Comparison of ENCODE assay signal across 7 mouse cellular contexts in the genomic region with DNA sequence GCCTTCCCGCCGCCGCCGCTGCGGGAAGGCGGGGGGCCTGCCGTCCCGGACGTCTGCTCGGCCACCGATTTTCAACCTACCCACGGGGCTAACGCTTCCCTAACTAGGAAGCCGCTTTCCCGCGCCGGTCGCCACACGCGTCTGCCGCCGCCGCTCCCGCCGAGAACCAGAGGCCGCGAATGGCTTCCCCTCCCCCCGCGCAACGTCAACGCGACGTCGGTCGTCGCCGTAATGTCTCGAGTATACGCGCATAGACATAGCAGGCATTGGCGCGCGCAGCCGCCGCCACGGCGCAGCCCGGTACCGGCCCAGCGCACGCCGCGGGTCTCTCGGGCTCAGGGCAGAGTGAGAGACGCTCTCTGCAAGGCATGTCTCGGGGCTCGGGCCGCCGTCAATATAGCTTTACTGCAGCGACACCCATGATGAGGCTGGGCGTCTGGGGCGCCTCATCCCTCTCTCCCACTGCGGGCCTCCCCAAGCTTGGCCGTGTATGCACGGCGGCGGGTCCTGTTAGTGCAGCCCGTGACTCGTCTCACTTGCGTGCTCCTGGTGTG. TPM values are rescaled to one million over a fixed set of nuclear protein-coding genes. Genes with fewer than 3 reads are reported as not detected.
DNase-seq lines count a peak whose midpoint lies in the region; ATAC-seq lines count a peak whose summit lies in the region.

A gene (minus strand): TSS at position 180 of the 554 bp plus-strand sequence.

- peak within 1 kb of the TSS; percentile 96 for H3K4me3 ChIP-seq in embryonic facial prominence, embryonic 10.5 days
- H3K4me3 ChIP-seq in limb, embryonic 11.5 days (ENCODE audit: low read depth, low read length) = peak within 1 kb of the TSS; percentile 93
- H3K4me3 ChIP-seq in midbrain, embryonic 14.5 days (replicated peaks; ENCODE audit: low read depth, low read length) = peak within 1 kb of the TSS; percentile 91

- H3K36me3 ChIP-seq in embryonic facial prominence, embryonic 10.5 days (replicated peaks) = peaks cover 42% of the 10 kb centered on the region
- H3K36me3 ChIP-seq in limb, embryonic 11.5 days (ENCODE audit: control insufficient read depth, insufficient read depth, low read length) = peaks cover 11% of the 10 kb centered on the region; the same call in 1 of the 2 replicates
- H3K36me3 ChIP-seq in midbrain, embryonic 14.5 days (ENCODE audit: control insufficient read depth, insufficient read depth, low read length) = peaks cover 16% of the 10 kb centered on the region

- H3K9me3 ChIP-seq in embryonic facial prominence, embryonic 10.5 days = peaks cover 8% of the 10 kb centered on the region; the same call in 1 of the 2 replicates
- H3K9me3 ChIP-seq in limb, embryonic 11.5 days (ENCODE audit: control insufficient read depth, low read length) = no peaks in the 10 kb centered on the region
- H3K9me3 ChIP-seq in midbrain, embryonic 14.5 days (ENCODE audit: control insufficient read depth, low read length) = no peaks in the 10 kb centered on the region

- no peaks in the 10 kb centered on the region for H3K27me3 ChIP-seq in embryonic facial prominence, embryonic 10.5 days (replicated peaks; ENCODE audit: low read depth, poor library complexity, severe bottlenecking)
- no peaks in the 10 kb centered on the region for H3K27me3 ChIP-seq in limb, embryonic 11.5 days (ENCODE audit: control insufficient read depth, insufficient read depth, low read length)
- no peaks in the 10 kb centered on the region for H3K27me3 ChIP-seq in midbrain, embryonic 14.5 days (ENCODE audit: control insufficient read depth, insufficient read depth, low read length)

- WGBS in embryonic facial prominence, embryonic 10.5 days = under 1% methylated on average over 70 of the region's 70 CpGs
- under 1% methylated on average over 64 of the region's 70 CpGs for WGBS in limb, embryonic 11.5 days
- WGBS in midbrain, embryonic 14.5 days = under 1% methylated on average over 70 of the region's 70 CpGs

- peak within 1 kb of the TSS; percentile 90 for H3K4me2 ChIP-seq in limb, embryonic 11.5 days (ENCODE audit: low read depth, severe bottlenecking)
- H3K4me2 ChIP-seq in midbrain, embryonic 14.5 days (ENCODE audit: low read length) = peak within 1 kb of the TSS; percentile 86

- ATAC-seq in granulocyte monocyte progenitor cell, adult 5-6 weeks (replicated peaks; ENCODE audit: poor library complexity, severe bottlenecking) = peak; percentile 73
- peak; percentile 90 for ATAC-seq in limb, embryonic 11.5 days (ENCODE audit: insufficient number of reproducible peaks, low FRiP score, low TSS enrichment, low read depth)
- ATAC-seq in midbrain, embryonic 14.5 days (ENCODE audit: low FRiP score, low TSS enrichment) = peak; percentile 92

- DNase-seq in adrenal gland, postnatal 10 days = peak; percentile 96
- peak; percentile 92 for DNase-seq in embryonic facial prominence, embryonic 10.5 days (ENCODE audit: low spot score)
- peak; percentile 92 for DNase-seq in kidney, adult 18-20 months
- peak; percentile 96 for DNase-seq in limb, embryonic 11.5 days (ENCODE audit: low spot score)
- peak; percentile 97 for DNase-seq in midbrain, embryonic 14.5 days
- peak; percentile 76 to 91 for DNase-seq in spleen, adult 18-20 months

- peak within 1 kb of the TSS; percentile 100 for H3K27ac ChIP-seq in embryonic facial prominence, embryonic 10.5 days (replicated peaks)
- H3K27ac ChIP-seq in limb, embryonic 11.5 days (replicated peaks; ENCODE audit: low read depth, low read length) = peak within 1 kb of the TSS; percentile 91
- peak within 1 kb of the TSS; percentile 98 for H3K27ac ChIP-seq in midbrain, embryonic 14.5 days (replicated peaks; ENCODE audit: low read depth, low read length)

- peak within 1 kb of the TSS; percentile 100 for H3K9ac ChIP-seq in limb, embryonic 11.5 days (ENCODE audit: low read length)
- H3K9ac ChIP-seq in midbrain, embryonic 14.5 days (replicated peaks; ENCODE audit: low read length) = peak within 1 kb of the TSS; percentile 97

- H3K4me1 ChIP-seq in embryonic facial prominence, embryonic 10.5 days = peaks cover 18% of the 10 kb centered on the region
- no peaks in the 10 kb centered on the region for H3K4me1 ChIP-seq in limb, embryonic 11.5 days (ENCODE audit: control insufficient read depth, insufficient read depth, low read length)
- peaks cover 10% of the 10 kb centered on the region for H3K4me1 ChIP-seq in midbrain, embryonic 14.5 days (ENCODE audit: control insufficient read depth, insufficient read depth, low read length)

RNA-seq across cellular contexts. Expression of the gene that starts here (rescaled TPM):
- 10 to 100 TPM; 51.1 to 51.4 TPM for total RNA-seq in adrenal gland, postnatal 10 days (2021)
- 398 and 401 TPM in 2 replicates for polyA plus RNA-seq in embryonic facial prominence, embryonic 10.5 days (2016; fragmentation: Nextera tagmentation; extraction: Ambion mirVana)
- 180 and 196 TPM in 2 replicates for total RNA-seq in granulocyte monocyte progenitor cell, adult 5-6 weeks (2014; fragmentation: Nextera tagmentation)
- 190 and 200 TPM in 2 replicates for total RNA-seq in granulocyte monocyte progenitor cell, adult 5-6 weeks (2017)
- polyA plus RNA-seq in limb, embryonic 11.5 days (2014; fragmentation: Nextera tagmentation; extraction: Ambion mirVana) = 429 and 438 TPM in 2 replicates
- polyA plus RNA-seq in midbrain, embryonic 14.5 days (2014; fragmentation: Nextera tagmentation; extraction: Ambion mirVana) = 201 and 248 TPM in 2 replicates

Comparison
In these comparisons a context has a peak if more than half of its experiments do, and no peak if none do; other contexts are left out.
1. Peak in every context shown above with its lines: DNase-seq, ATAC-seq, H3K4me3 ChIP-seq and H3K27ac ChIP-seq.